Mouse (Mus musculus) embryonic facial prominence, embryonic 14.5 days (tissue): ENCODE data around the gene Cox5b. TPM values are rescaled to one million over a fixed set of nuclear protein-coding genes. Genes with fewer than 3 reads are reported as not detected.

Experiments
- ATAC-seq: fragments of 200-750 bp; cut with Nextera tagmentation; 2 replicates; pipeline ENCODE4 v1.8.0; 2017; ENCODE audit warnings: low read depth, moderate number of reproducible peaks, moderate TSS enrichment
- DNase-seq: peaks from one replicate; pipeline ENCODE4 v3.0.0-alpha.2; 2015; ENCODE audit warnings: low spot score
- H3K27ac ChIP-seq: fragments of 300-500 bp; sonication (generic); replicated peaks from 2 replicates; pipeline ENCODE4 v1.5.1; 2014; ENCODE audit warnings: low read depth, mild to moderate bottlenecking, low read length, moderate library complexity
- H3K27me3 ChIP-seq: fragments of 300-500 bp; sonication (generic); replicated peaks from 2 replicates; pipeline ENCODE4 v1.6.1; 2014; ENCODE audit warnings: low read length; ENCODE audit not compliant: control insufficient read depth, insufficient read depth
- H3K36me3 ChIP-seq: fragments of 300-500 bp; sonication (generic); 2 replicates; pipeline ENCODE4 v1.6.1; 2014; ENCODE audit warnings: low read length, mixed read lengths; ENCODE audit not compliant: control insufficient read depth, insufficient read depth
- H3K4me1 ChIP-seq: fragments of 300-500 bp; sonication (generic); 2 replicates; pipeline ENCODE4 v1.6.1; 2014; ENCODE audit warnings: antibody characterized with exemption, low read length; ENCODE audit not compliant: control insufficient read depth, insufficient read depth
- H3K4me2 ChIP-seq: fragments of 300-500 bp; sonication (generic); 2 replicates; pipeline ENCODE4 v1.6.1; 2014; ENCODE audit warnings: low read depth, mild to moderate bottlenecking, low read length, moderate library complexity, mixed read lengths
- H3K4me3 ChIP-seq: fragments of 300-500 bp; sonication (generic); 2 replicates; pipeline ENCODE4 v1.5.1; 2014; ENCODE audit warnings: low read depth, mild to moderate bottlenecking, low read length
- H3K9ac ChIP-seq: fragments of 300-500 bp; sonication (generic); 2 replicates; pipeline ENCODE4 v1.6.1; 2014; ENCODE audit warnings: low read depth, mild to moderate bottlenecking, low read length, moderate library complexity, mixed read lengths
- H3K9me3 ChIP-seq: fragments of 300-500 bp; sonication (generic); 2 replicates; pipeline ENCODE4 v1.6.1; 2016; ENCODE audit warnings: low read length; ENCODE audit not compliant: control insufficient read depth
- WGBS: fragments of 180-500 bp; shearing (Covaris S2); extraction: QIAGEN DNeasy Blood & Tissue Kit; methylation state at CpG from one replicate; pipeline ENCODE4 v1.1.7; 2014; 5-methylcytosine and 5-hydroxymethylcytosine counted together
- polyA plus RNA-seq: library from polyadenylated mRNA; unstranded; fragments of >200 nt; fragmentation: Nextera tagmentation; extraction: Ambion mirVana; gene quantifications from 2 replicates; pipeline ENCODE4 v1.2.1, GENCODE M21; 2014

Gene Cox5b
- 579 and 661 TPM in 2 replicates for polyA plus RNA-seq

DNA sequence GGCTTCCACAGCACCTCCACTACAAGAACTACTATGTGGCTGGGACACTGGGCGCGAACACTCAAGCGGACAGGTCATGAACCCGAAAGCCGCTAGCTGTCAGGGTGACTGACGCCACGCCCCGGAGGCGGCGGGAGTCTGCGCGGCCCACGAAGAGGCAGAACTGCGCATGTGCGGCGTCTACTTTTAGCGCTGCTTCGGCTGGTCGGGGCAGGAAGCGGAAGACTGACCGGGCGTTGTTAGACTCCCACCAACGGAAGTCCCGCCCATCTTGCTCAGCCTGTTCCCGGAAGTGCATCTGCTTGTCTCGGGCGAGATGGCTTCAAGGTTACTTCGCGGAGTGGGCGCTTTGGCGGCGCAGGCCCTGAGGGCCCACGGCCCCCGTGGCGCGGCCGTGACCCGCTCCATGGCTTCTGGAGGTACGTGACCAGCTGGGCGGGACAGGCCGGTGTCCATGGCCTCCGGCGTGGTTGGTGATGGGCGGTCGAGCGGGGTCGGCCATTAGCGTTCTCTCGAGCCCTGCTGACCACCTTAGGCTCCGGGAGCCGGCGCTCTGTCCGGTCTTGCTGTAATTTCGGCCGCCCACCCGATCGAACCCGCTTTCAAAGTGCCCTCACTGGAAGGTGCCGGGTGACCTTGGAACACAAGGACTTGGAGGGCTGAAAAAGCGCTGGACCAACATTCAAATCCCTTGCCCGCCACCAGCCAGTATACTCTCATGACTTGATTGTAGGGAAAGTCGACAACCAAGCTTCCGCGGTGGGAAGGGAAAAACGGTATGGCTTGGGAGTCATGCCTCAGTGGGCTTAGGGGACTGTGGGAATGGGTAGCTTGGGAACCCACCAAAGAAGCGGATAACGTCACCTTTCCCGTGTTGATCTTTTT is at the start of gene Cox5b:
Gene Cox5b (plus strand): TSS at position 179 of the 885 bp plus-strand sequence.
- peak; percentile 99 for DNase-seq
- Histone ChIP-seq H3K9ac (peak within 1 kb of the TSS; percentile 91), H3K4me3 (peak within 1 kb of the TSS; percentile 90), H3K9me3 (no peaks in the 10 kb centered on the region), H3K4me1 (peaks cover 6% of the 10 kb centered on the region), H3K27ac (no peak within 1 kb of the TSS; the same call in 1 of the 2 replicates), H3K36me3 (peaks cover 24% of the 10 kb centered on the region), H3K4me2 (peak within 1 kb of the TSS; percentile 70), H3K27me3 (no peaks in the 10 kb centered on the region)
- 2% methylated on average over 50 of the region's 68 CpGs for WGBS
- ATAC-seq = peak; percentile 97

DNA sequence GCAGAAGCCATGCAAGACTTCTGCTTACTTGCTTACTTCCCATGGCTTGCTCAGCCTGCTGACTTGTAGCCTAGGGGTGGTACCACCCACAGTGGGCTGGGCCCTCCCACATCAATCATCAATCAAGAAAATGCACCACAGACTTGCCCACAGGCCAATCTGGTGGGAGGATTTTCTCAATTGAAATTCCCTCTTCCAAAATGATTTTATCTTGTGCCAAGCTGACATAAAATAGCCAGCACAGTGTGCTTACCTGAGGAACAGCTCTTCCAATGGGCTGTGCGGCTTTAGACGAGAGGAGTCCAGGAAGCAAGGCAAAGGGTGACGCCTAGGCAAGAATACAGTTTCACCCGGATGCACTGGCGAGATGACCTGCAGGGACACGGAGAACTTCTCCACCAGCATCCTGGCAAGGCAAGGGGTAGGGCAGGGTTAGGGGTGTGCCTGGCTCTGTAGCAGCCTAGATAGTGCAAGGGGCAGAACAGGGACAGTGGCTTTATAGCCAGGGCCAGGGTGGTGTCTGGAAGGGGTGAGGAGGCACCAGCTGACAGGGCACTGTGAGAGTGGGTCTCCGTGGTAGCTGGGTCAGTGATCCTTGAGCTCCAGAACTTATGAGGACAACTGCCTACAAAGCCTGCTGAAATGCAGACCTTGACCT is 47.2 kb upstream of the Cox5b start:
- no peak overlapping the region for H3K27ac ChIP-seq
- H3K4me2 ChIP-seq = no peak overlapping the region
- H3K27me3 ChIP-seq = no peaks in the 10 kb centered on the region
- H3K9ac ChIP-seq = no peak overlapping the region
- H3K4me3 ChIP-seq = no peak overlapping the region
- DNase-seq (no peak), ATAC-seq (no peak)
- no peaks in the 10 kb centered on the region for H3K9me3 ChIP-seq
- H3K4me1 ChIP-seq = no peaks in the 10 kb centered on the region
- no peaks in the 10 kb centered on the region for H3K36me3 ChIP-seq
- 85% methylated on average over 7 of the region's 7 CpGs for WGBS

DNA sequence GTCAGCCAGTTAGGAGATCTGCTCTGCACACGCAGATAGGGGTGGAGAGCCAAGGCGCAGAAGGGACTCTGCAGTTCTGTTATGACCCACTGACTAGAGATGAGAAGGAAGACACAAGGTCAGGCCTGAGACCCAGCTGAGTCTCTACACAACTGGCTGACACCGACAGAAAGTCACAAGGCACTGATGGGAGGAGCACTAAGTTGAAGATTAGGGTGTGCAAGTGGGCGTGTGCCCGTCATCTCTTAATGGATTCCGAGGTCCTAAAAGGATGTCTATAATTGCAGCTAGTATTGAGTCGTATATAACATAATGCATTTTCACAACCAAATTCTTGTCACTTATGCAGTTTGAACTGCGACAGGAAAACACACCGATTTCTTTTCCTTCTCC is 46.6 kb upstream of the Cox5b start:
- Histone ChIP-seq H3K9ac (no peak overlapping the region), H3K9me3 (no peaks in the 10 kb centered on the region), H3K4me2 (no peak overlapping the region), H3K27ac (no peak overlapping the region), H3K4me1 (no peaks in the 10 kb centered on the region), H3K4me3 (no peak overlapping the region), H3K36me3 (no peaks in the 10 kb centered on the region), H3K27me3 (no peaks in the 10 kb centered on the region)
- DNase-seq (no peak), ATAC-seq (no peak)
- 74% methylated on average over 9 of the region's 9 CpGs for WGBS

DNA sequence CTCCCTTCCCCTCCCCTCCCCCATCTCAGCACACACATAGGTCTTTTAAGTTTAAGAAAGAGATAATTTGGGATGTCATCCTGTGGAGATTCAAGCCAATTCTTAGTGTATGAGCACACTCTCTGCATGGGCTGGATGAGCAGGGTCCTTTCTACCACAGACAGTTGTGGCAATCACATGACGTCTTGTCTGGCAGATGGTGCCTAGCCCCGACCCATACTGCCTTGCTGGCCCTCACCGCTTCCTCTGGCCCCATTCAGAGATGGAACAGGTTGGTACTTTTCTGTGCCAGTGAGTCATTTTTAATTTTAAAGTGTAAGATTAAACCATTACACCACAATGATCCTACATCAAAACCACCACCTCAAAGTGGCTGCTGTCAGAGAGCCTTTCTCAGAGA is 45.0 kb upstream of the Cox5b start:
- peak; percentile 32 for DNase-seq
- H3K4me1 ChIP-seq = no peaks in the 10 kb centered on the region
- no peak overlapping the region for H3K27ac ChIP-seq
- no peaks in the 10 kb centered on the region for H3K27me3 ChIP-seq
- H3K9ac ChIP-seq = no peak overlapping the region
- WGBS = 54% methylated on average over 3 of the region's 3 CpGs
- H3K9me3 ChIP-seq = no peaks in the 10 kb centered on the region
- H3K4me2 ChIP-seq = no peak overlapping the region
- no peak for ATAC-seq
- no peaks in the 10 kb centered on the region for H3K36me3 ChIP-seq
- H3K4me3 ChIP-seq = no peak overlapping the region

DNA sequence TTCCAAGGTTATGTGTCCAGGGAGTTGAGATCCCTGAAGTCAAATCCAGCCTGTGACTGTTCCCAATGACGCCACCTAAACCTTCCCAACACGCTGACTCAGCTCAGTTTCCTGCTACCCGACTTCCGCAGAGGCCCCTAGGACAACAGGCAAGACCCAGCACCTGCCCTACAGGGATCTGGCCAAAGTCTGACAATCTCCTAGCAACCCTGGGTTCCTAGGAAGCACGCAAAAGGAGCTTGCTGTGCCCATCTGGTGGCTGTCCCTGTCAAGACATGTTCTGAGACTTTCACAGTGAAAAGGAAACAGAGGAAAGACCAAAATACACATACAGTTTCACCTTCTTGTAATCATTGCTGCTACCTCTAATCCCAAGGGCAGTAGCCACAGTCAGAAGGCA is 43.6 kb upstream of the Cox5b start:
- Histone ChIP-seq H3K9ac (no peak overlapping the region), H3K4me1 (no peaks in the 10 kb centered on the region), H3K9me3 (no peaks in the 10 kb centered on the region), H3K27ac (no peak overlapping the region), H3K27me3 (no peaks in the 10 kb centered on the region), H3K36me3 (no peaks in the 10 kb centered on the region), H3K4me3 (no peak overlapping the region), H3K4me2 (no peak overlapping the region)
- no peak for ATAC-seq
- WGBS = 52% methylated on average over 5 of the region's 5 CpGs
- no peak for DNase-seq

DNA sequence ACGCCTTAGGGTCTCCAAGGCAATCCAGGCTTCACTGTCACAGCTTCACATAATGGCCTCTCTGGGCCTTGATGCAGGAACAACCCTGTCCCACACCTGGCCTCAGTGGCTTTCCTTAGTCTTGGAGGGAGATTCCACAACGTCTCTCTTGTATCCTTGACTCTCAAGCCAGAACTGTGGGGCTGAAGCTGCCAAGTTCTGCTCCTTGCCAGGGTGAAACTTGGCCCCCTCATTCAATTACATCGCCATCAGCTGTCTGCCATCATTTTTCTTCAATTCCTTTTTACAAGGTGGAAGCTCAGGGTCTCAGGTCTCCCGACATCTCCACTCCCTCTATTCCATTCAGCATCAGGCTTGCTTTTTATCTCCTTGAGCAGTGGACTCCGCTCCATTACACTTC is 36.2 kb upstream of the Cox5b start:
- 83% methylated on average over 5 of the region's 5 CpGs for WGBS
- H3K9ac ChIP-seq = no peak overlapping the region
- DNase-seq (no peak), ATAC-seq (no peak)
- no peak overlapping the region for H3K27ac ChIP-seq
- H3K27me3 ChIP-seq = no peaks in the 10 kb centered on the region
- H3K36me3 ChIP-seq = no peaks in the 10 kb centered on the region
- H3K4me1 ChIP-seq = no peaks in the 10 kb centered on the region
- H3K4me3 ChIP-seq = no peak overlapping the region
- H3K4me2 ChIP-seq = no peak overlapping the region
- H3K9me3 ChIP-seq = no peaks in the 10 kb centered on the region

DNA sequence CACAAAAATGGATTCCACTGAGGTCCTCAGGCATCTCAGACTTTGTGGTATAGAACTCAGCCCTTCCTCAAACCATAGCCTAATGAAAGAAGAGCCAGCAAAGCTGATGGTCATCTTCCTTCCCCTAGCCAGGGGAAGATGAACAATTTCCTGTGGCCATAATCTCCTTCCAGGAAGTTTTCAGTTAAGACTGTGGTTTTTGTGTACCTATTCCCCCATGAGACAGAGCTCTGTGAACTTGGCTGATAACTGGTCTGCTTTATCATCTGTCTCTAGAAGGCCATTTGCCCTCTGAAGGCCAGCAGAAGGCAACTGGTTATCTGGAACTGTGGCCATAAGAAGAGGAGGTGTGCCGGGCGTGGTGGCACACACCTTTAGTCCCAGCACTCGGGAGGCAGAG is 35.0 kb upstream of the Cox5b start:
- no peaks in the 10 kb centered on the region for H3K9me3 ChIP-seq
- no peak for DNase-seq
- H3K9ac ChIP-seq = no peak overlapping the region
- 93% methylated on average over 3 of the region's 3 CpGs for WGBS
- H3K4me1 ChIP-seq = no peaks in the 10 kb centered on the region
- H3K27ac ChIP-seq = no peak overlapping the region
- H3K27me3 ChIP-seq = no peaks in the 10 kb centered on the region
- no peak overlapping the region for H3K4me3 ChIP-seq
- no peaks in the 10 kb centered on the region for H3K36me3 ChIP-seq
- no peak overlapping the region for H3K4me2 ChIP-seq
- ATAC-seq = no peak

DNA sequence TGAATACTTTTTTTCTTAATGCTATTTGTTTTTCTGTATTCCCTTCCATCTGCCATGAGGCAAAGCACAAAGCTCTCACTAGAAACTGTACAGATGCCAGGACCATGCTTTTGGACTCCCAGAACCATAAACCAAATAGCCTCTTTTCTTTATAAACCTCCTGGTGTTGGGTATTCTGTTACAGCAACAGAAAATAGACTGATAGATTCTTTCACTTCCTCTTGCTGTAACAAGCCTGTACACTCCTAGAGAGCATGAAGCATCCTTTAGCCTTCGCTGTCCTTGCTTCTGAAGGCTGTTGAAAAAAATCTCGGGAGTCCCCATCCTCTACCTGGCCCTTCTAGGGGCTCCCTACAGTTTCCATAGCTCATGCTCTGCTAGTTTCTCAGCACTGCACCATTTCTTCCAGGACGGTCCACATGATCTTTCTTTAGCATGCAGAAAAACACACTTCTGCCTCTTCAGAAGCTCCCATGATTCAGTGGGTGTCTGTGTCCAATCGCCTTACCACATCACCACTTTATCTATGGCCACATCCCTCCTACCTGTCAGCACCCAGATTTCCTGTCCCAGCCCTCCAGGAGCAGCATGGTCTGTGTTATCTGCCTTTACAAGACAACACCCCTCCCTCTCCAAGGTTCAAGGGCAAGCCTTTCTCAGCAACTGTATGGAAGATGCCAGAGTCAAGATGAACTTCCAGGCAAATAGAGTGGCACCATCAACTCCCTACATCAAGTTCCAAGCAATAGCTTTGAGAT is 33.4 kb upstream of the Cox5b start:
- ATAC-seq = no peak
- WGBS = 77% methylated on average over 4 of the region's 4 CpGs

More for the DNA sequence above, 33.4 kb upstream of the Cox5b start:
- no peaks in the 10 kb centered on the region for H3K27me3 ChIP-seq
- no peak overlapping the region for H3K9ac ChIP-seq
- H3K9me3 ChIP-seq = no peaks in the 10 kb centered on the region
- no peak overlapping the region for H3K27ac ChIP-seq
- no peak overlapping the region for H3K4me3 ChIP-seq
- H3K36me3 ChIP-seq = no peaks in the 10 kb centered on the region
- no peak overlapping the region for H3K4me2 ChIP-seq
- no peak for DNase-seq
- H3K4me1 ChIP-seq = no peaks in the 10 kb centered on the region
